Comparison of ENCODE assay signal across 9 mouse cellular contexts in genomic region chr3:127632531-127632930, GRCm38 (mm10). TPM values are rescaled to one million over a fixed set of nuclear protein-coding genes. Genes with fewer than 3 reads are reported as not detected.
A peak's percentile ranks its signal among the peaks of the same experiment; 100 is the strongest.
DNase-seq lines count a peak whose midpoint lies in the region; ATAC-seq and TF ChIP-seq lines count a peak whose summit lies in the region.
"Had no signal": no experiment of that assay in that cellular context is flagged by ENCODE, and none has a peak within 500 bp of the region (broad histone marks: within the 10 kb centered on the region; RNA-seq: fewer than 3 reads in every experiment).

No protein-coding gene starts in this region.

- no peaks in the 10 kb centered on the region for H3K9me3 ChIP-seq in heart, embryonic 16.5 days (replicated peaks; ENCODE audit: control insufficient read depth, low read length)
- H3K9me3 ChIP-seq in limb, embryonic 10.5 days (replicated peaks), result no peaks in the 10 kb centered on the region

- H3ac ChIP-seq in myocyte (ENCODE audit: control insufficient read depth, insufficient read length), result no peak overlapping the region

- peaks cover 86% of the 10 kb centered on the region for H3K27me3 ChIP-seq in heart, embryonic 16.5 days (ENCODE audit: control insufficient read depth, insufficient read depth, low read length)
- H3K27me3 ChIP-seq in limb, embryonic 10.5 days (ENCODE audit: low read depth, poor library complexity, severe bottlenecking), result peaks cover 100% of the 10 kb centered on the region
- H3K27me3 ChIP-seq in myocyte (ENCODE audit: control insufficient read depth, insufficient read depth, insufficient read length), result peaks cover 55% of the 10 kb centered on the region

- H3K79me2 ChIP-seq in myocyte (ENCODE audit: control insufficient read depth, insufficient read depth), result no peaks in the 10 kb centered on the region

- H3K9ac ChIP-seq in heart, embryonic 16.5 days (ENCODE audit: low read length), result no peak overlapping the region

- H3K36me3 ChIP-seq in heart, embryonic 16.5 days (ENCODE audit: control insufficient read depth, insufficient read depth), result no peaks in the 10 kb centered on the region
- no peaks in the 10 kb centered on the region for H3K36me3 ChIP-seq in limb, embryonic 10.5 days
- H3K36me3 ChIP-seq in myocyte (ENCODE audit: control insufficient read depth, insufficient read depth), result no peaks in the 10 kb centered on the region

- TF ChIP-seq POLR2A in myocyte (IDR thresholded peaks at IDR 0.05; ENCODE audit: insufficient read length, low read depth), result no peak

- no peak overlapping the region for H3K27ac ChIP-seq in heart, embryonic 16.5 days (ENCODE audit: low read length)
- H3K27ac ChIP-seq in limb, embryonic 10.5 days, result no peak overlapping the region
- H3K27ac ChIP-seq: macrophage had no signal

- 0% methylated on average over 30 of the region's 32 CpGs for WGBS in heart, embryonic 16.5 days
- 1% methylated on average over 32 of the region's 32 CpGs for WGBS in limb, embryonic 10.5 days

- peak overlapping the region; percentile 70 for H3K4me2 ChIP-seq in heart, embryonic 16.5 days (ENCODE audit: low read depth, low read length)
- peak overlapping the region; percentile 87 for H3K4me2 ChIP-seq in myocyte (ENCODE audit: low read depth)

- no peak for ATAC-seq in heart, embryonic 16.5 days (replicated peaks; ENCODE audit: extremely low read depth, insufficient read depth, low FRiP score)

- H3K4me3 ChIP-seq in heart, embryonic 16.5 days (ENCODE audit: low read length), result peak overlapping the region; percentile 51
- peak overlapping the region; percentile 49 for H3K4me3 ChIP-seq in limb, embryonic 10.5 days
- H3K4me3 ChIP-seq in myocyte, result no peak overlapping the region

- peak; percentile 36 to 53 for DNase-seq in layer of hippocampus, postnatal 10 days (ENCODE audit: low spot score in 2 of 2)
- DNase-seq in layer of hippocampus, adult 8-10 months (ENCODE audit: low spot score in 2 of 2), result no peak
- peak; percentile 32 to 34 for DNase-seq in cerebellum, postnatal 25 days
- DNase-seq in limb, embryonic 10.5 days (ENCODE audit: low spot score), result peak; percentile 77
- no peak for DNase-seq in thymus, postnatal 10 days (ENCODE audit: low spot score in 2 of 2)
- DNase-seq in layer of hippocampus, adult 9-10 months (ENCODE audit: low spot score), result no peak

- peaks cover 24% of the 10 kb centered on the region for H3K4me1 ChIP-seq in heart, embryonic 16.5 days (ENCODE audit: control insufficient read depth, insufficient read depth, low read length)
- peaks cover 34% of the 10 kb centered on the region for H3K4me1 ChIP-seq in limb, embryonic 10.5 days

TF ChIP-seq in myocyte, 11 proteins besides CTCF, POLR2A, EP300 and RAD21:
- TF ChIP-seq SRF (IDR thresholded peaks at IDR 0.05; ENCODE audit: control insufficient read depth, insufficient read length, low read depth), result no peak
- TF ChIP-seq USF1 (IDR thresholded peaks at IDR 0.05; ENCODE audit: low read depth), result no peak
- TF ChIP-seq TCF12 (IDR thresholded peaks at IDR 0.05; ENCODE audit: insufficient read depth, poor library complexity, severe bottlenecking), result no peak
- TF ChIP-seq POLR2AphosphoS2 (IDR thresholded peaks at IDR 0.05; ENCODE audit: insufficient read length, low read depth), result no peak
- TF ChIP-seq MAX (IDR thresholded peaks at IDR 0.05; ENCODE audit: low read depth), result no peak
- no peak for TF ChIP-seq CEBPB (IDR thresholded peaks at IDR 0.05; ENCODE audit: insufficient read depth, poor library complexity, severe bottlenecking)
- TF ChIP-seq TCF3 (IDR thresholded peaks at IDR 0.05; ENCODE audit: insufficient read length, low read depth), result no peak
- no peak for TF ChIP-seq E2F4 (IDR thresholded peaks at IDR 0.05; ENCODE audit: insufficient read depth)
- TF ChIP-seq MYOD1 (IDR thresholded peaks at IDR 0.05; ENCODE audit: control insufficient read depth in 1 of 3, insufficient read length in 2 of 3, low read depth in 2 of 3), result no peak
- TF ChIP-seq REST (IDR thresholded peaks at IDR 0.05; ENCODE audit: insufficient read depth, insufficient read length), result no peak
- no peak for TF ChIP-seq MYOG (IDR thresholded peaks at IDR 0.05; ENCODE audit: control insufficient read depth in 1 of 3, insufficient read depth in 1 of 3, insufficient read length in 2 of 3, low read depth in 2 of 3)
TF ChIP-seq in myocyte: peak in this region for 0.

RNA-seq across cellular contexts. Expression of gene Neurog2, which starts 0.4 kb away (rescaled TPM):
- 1 to 10 TPM; 2.1 to 2.4 TPM for total RNA-seq in layer of hippocampus, postnatal 10 days (2021)
- total RNA-seq in layer of hippocampus, adult 8-10 months (2022), result under 1 TPM; 0.61 to 0.93 (median 0.74) TPM
- polyA plus RNA-seq in heart, embryonic 16.5 days (2015; fragmentation: Nextera tagmentation; extraction: Ambion mirVana), result not detected in 2 replicates
- 0.13 TPM in 1 of 2 replicates, not detected in the other for polyA plus RNA-seq in limb, embryonic 10.5 days (2016; fragmentation: Nextera tagmentation; extraction: Ambion mirVana)
- not detected for polyA plus RNA-seq in myocyte (2012; fragmentation: generic; extraction: Trizol)
- polyA plus RNA-seq: macrophage had no signal

Comparison
In these comparisons a context has a peak if more than half of its experiments do, and no peak if none do; other contexts are left out.
1. DNase-seq: peak in layer of hippocampus, postnatal 10 days (2 of 2), cerebellum, postnatal 25 days (2 of 2) and limb, embryonic 10.5 days (single experiment); none in layer of hippocampus, adult 8-10 months (0 of 2), thymus, postnatal 10 days (0 of 2) and layer of hippocampus, adult 9-10 months (single experiment).